Mouse (Mus musculus): Measurements from ENCODE around the gene Frmd4a.

Gene Frmd4a

GRCm38 (mm10) chr2:4339128-4339527 lies 321.6 kb downstream of the Frmd4a start:
- peak; percentile 31 for DNase-seq (ENCODE audit: low spot score)

GRCm38 (mm10) chr2:4339530-4340218 lies 322.2 kb downstream of the Frmd4a start:
- no peak for DNase-seq (ENCODE audit: low spot score)

- DNase-seq (ENCODE audit: low spot score): peak; percentile 39
These were observed 322.9 kb downstream of the Frmd4a start for GRCm38 (mm10) chr2:4340378-4340777.

GRCm38 (mm10) chr2:4341141-4341540 lies 323.6 kb downstream of the Frmd4a start:
- DNase-seq (ENCODE audit: low spot score): no peak

- DNase-seq (ENCODE audit: low spot score): no peak
These were observed 324.5 kb downstream of the Frmd4a start for GRCm38 (mm10) chr2:4342005-4342404.

- no peak for DNase-seq (ENCODE audit: low spot score)
These were observed 326.9 kb downstream of the Frmd4a start for GRCm38 (mm10) chr2:4344411-4344810.

- no peak for DNase-seq (ENCODE audit: low spot score)
These were observed 328.7 kb downstream of the Frmd4a start for GRCm38 (mm10) chr2:4346232-4346631.

GRCm38 (mm10) chr2:4346953-4347352 lies 329.4 kb downstream of the Frmd4a start:
- DNase-seq (ENCODE audit: low spot score): no peak

- no peak for DNase-seq (ENCODE audit: low spot score)
These were observed 330.3 kb downstream of the Frmd4a start for GRCm38 (mm10) chr2:4347782-4348181.

GRCm38 (mm10) chr2:4348509-4348908 lies 331.0 kb downstream of the Frmd4a start:
- peak; percentile 43 for DNase-seq (ENCODE audit: low spot score)

- no peak for DNase-seq (ENCODE audit: low spot score)
These were observed 339.4 kb downstream of the Frmd4a start for GRCm38 (mm10) chr2:4356812-4357384.

- peak; percentile 31 for DNase-seq (ENCODE audit: low spot score)
These were observed 344.7 kb downstream of the Frmd4a start for GRCm38 (mm10) chr2:4361981-4362834.

- DNase-seq (ENCODE audit: low spot score): no peak
These were observed 347.4 kb downstream of the Frmd4a start for GRCm38 (mm10) chr2:4364908-4365307.

- no peak for DNase-seq (ENCODE audit: low spot score)
These were observed 351.0 kb downstream of the Frmd4a start for GRCm38 (mm10) chr2:4368544-4368943.

- DNase-seq (ENCODE audit: low spot score): no peak
These were observed 353.0 kb downstream of the Frmd4a start for GRCm38 (mm10) chr2:4370499-4370898.

- no peak for DNase-seq (ENCODE audit: low spot score)
These were observed 353.8 kb downstream of the Frmd4a start for GRCm38 (mm10) chr2:4371341-4371740.

GRCm38 (mm10) chr2:4378844-4379243 lies 361.3 kb downstream of the Frmd4a start:
- DNase-seq (ENCODE audit: low spot score): no peak

- no peak for DNase-seq (ENCODE audit: low spot score)
These were observed 362.9 kb downstream of the Frmd4a start for GRCm38 (mm10) chr2:4380435-4380834.

- DNase-seq (ENCODE audit: low spot score): no peak
These were observed 363.4 kb downstream of the Frmd4a start for GRCm38 (mm10) chr2:4380926-4381325.

GRCm38 (mm10) chr2:4386468-4386867 lies 369.0 kb downstream of the Frmd4a start:
- no peak for DNase-seq (ENCODE audit: low spot score)

GRCm38 (mm10) chr2:4389330-4389729 lies 371.8 kb downstream of the Frmd4a start:
- DNase-seq (ENCODE audit: low spot score): no peak

GRCm38 (mm10) chr2:4391091-4391490 lies 373.6 kb downstream of the Frmd4a start:
- no peak for DNase-seq (ENCODE audit: low spot score)

- no peak for DNase-seq (ENCODE audit: low spot score)
These were observed 374.2 kb downstream of the Frmd4a start for GRCm38 (mm10) chr2:4391678-4392085.
